Mouse (Mus musculus): ENCODE measurements around the gene Usp5. TPM values are rescaled to one million over a fixed set of nuclear protein-coding genes. Genes with fewer than 3 reads are reported as not detected.

Gene Usp5
- polyA plus RNA-seq, 1 experiment from 2014 or later = 141 TPM

- WGBS = 10% methylated on average over 12 of the region's 12 CpGs
- H3K36me3 ChIP-seq = peaks cover 3% of the 10 kb centered on the region; the same call in 1 of the 2 replicates
- H3K27ac ChIP-seq (replicated peaks) = no peak overlapping the region
- no peaks in the 10 kb centered on the region; the same call in none of the 2 replicates for H3K27me3 ChIP-seq
- no peak overlapping the region for H3K4me2 ChIP-seq (replicated peaks)
- no peak overlapping the region for H3K4me3 ChIP-seq (replicated peaks)
- H3K9ac ChIP-seq = no peak overlapping the region
- no peak for ATAC-seq (ENCODE audit: insufficient number of reproducible peaks, low FRiP score, low TSS enrichment, low read depth)
- H3K4me1 ChIP-seq = peaks cover 70% of the 10 kb centered on the region
- H3K9me3 ChIP-seq (replicated peaks) = no peaks in the 10 kb centered on the region
These were observed 30.4 kb upstream of the Usp5 start for GRCm38 (mm10) chr6:124859725-124860124.

DNA sequence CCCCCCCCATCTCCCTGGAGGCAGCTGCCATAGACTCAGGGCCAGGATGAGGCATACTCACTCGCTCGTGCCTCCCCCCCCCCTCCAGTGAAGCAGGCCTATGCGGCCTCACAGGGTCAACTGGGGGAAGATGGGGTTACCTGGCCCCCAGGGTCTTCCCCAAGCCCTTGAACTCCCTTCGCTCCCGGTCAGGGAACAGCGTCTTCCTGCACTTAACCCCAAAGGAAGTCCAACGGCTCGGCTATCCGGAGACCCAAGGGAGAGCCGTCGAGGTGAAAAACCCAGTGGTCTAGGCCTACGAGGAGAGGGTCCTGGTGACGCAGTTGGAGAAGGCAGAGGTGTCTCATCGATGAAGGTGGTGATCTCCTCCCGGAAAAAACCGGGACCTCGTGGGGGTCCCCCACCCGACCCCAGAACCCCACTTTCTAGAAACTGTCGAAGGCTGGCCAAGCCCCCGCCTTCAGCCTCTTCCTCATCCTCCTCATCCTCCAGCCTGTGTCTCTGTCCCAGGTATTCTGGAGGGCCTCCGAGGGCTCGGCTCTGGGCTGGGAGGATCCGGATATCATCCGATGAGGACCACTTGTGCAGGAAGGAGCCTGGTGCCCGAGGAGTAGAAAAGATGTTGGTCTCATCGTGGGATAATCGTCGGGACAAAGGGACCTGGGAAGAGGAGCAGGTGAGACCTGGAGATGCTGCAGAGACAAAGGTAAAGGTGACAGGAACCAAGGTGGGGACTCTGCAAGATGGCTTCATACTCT, 29.5 kb upstream of the Usp5 start:
- Histone ChIP-seq H3K4me3 (replicated peaks) (peak overlapping the region; percentile 85; the same call in 1 of the 2 replicates), H3K9ac (no peak overlapping the region), H3K27ac (replicated peaks) (0 out of 2 replicates have a peak overlapping the region, but pooled peaks have one; percentile 7), H3K27me3 (no peaks in the 10 kb centered on the region; the same call in 1 of the 2 replicates), H3K4me1 (peaks cover 64% of the 10 kb centered on the region), H3K36me3 (peaks cover 11% of the 10 kb centered on the region), H3K9me3 (replicated peaks) (no peaks in the 10 kb centered on the region), H3K4me2 (replicated peaks) (peak overlapping the region; percentile 76; the same call in 1 of the 2 replicates)
- WGBS = 76% methylated on average over 26 of the region's 28 CpGs
- ATAC-seq (ENCODE audit: insufficient number of reproducible peaks, low FRiP score, low TSS enrichment, low read depth) = no peak

DNA sequence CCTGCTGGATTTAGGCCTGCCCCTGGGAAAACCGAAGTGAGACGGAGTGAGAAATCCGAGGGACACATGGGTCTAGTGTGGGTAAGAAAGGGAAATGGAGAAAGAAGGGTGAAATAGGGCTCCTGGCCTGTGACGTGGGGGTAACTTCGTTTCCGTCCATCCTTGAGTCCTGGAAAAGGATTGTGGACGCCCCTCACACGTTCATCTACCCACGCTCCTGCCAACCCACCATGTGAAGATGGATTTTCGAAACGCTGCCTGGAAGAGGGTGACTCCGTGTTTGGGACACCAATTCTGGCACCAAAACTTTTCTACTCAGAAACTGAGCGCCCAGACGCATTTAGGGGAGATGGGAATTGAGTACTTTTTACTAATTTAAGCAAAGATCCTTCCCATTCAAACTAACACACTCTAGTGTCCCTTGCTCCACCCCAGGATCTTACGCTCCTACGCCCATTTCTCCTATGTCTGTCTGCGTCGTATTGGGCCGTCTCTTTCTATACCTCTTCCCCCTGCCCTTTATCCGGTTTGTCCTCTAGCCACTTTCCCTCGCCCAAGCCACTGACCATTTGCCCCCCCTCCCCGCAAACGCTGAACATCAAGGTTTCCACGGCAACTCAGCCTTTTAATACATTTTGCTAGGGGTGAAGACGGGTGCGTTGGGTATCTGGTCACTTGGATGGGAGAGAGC, 28.7 kb upstream of the Usp5 start:
- Histone ChIP-seq H3K36me3 (peaks cover 18% of the 10 kb centered on the region), H3K4me3 (replicated peaks) (peak overlapping the region; percentile 85), H3K4me2 (replicated peaks) (peak overlapping the region; percentile 76), H3K27ac (replicated peaks) (peak overlapping the region; percentile 98), H3K9ac (peak overlapping the region; percentile 21; the same call in 1 of the 2 replicates), H3K4me1 (peaks cover 57% of the 10 kb centered on the region), H3K9me3 (replicated peaks) (no peaks in the 10 kb centered on the region), H3K27me3 (no peaks in the 10 kb centered on the region; the same call in 1 of the 2 replicates)
- ATAC-seq (ENCODE audit: insufficient number of reproducible peaks, low FRiP score, low TSS enrichment, low read depth) = no peak
- WGBS = 21% methylated on average over 26 of the region's 26 CpGs

- Histone ChIP-seq H3K9me3 (replicated peaks) (no peaks in the 10 kb centered on the region), H3K36me3 (peaks cover 26% of the 10 kb centered on the region), H3K4me1 (peaks cover 49% of the 10 kb centered on the region), H3K27me3 (no peaks in the 10 kb centered on the region), H3K9ac (peak within 1 kb of the TSS; percentile 94), H3K4me2 (replicated peaks) (peak within 1 kb of the TSS; percentile 76), H3K27ac (replicated peaks) (peak within 1 kb of the TSS; percentile 98), H3K4me3 (replicated peaks) (peak within 1 kb of the TSS; percentile 85)
- peak; percentile 86 for ATAC-seq (ENCODE audit: insufficient number of reproducible peaks, low FRiP score, low TSS enrichment, low read depth)
- under 1% methylated on average over 86 of the region's 86 CpGs for WGBS
These were observed 27.9 kb upstream of the Usp5 start, which contains the start of gene P3h3 for GRCm38 (mm10) chr6:124856916-124857839. Gene P3h3, minus strand, starts transcription at chr6:124857752.

- Histone ChIP-seq H3K9me3 (replicated peaks) (no peaks in the 10 kb centered on the region), H3K27me3 (no peaks in the 10 kb centered on the region), H3K27ac (replicated peaks) (peak overlapping the region; percentile 98), H3K4me2 (replicated peaks) (peak overlapping the region; percentile 76), H3K36me3 (peaks cover 34% of the 10 kb centered on the region), H3K9ac (peak overlapping the region; percentile 94), H3K4me3 (replicated peaks) (peak overlapping the region; percentile 85), H3K4me1 (peaks cover 41% of the 10 kb centered on the region)
- ATAC-seq (ENCODE audit: insufficient number of reproducible peaks, low FRiP score, low TSS enrichment, low read depth) = peak; percentile 68
- 2% methylated on average over 14 of the region's 14 CpGs for WGBS
These were observed 27.0 kb upstream of the Usp5 start for GRCm38 (mm10) chr6:124856321-124856720.

GRCm38 (mm10) chr6:124854647-124855046, 25.4 kb upstream of the Usp5 start:
- ATAC-seq (ENCODE audit: insufficient number of reproducible peaks, low FRiP score, low TSS enrichment, low read depth) = no peak
- 73% methylated on average over 12 of the region's 12 CpGs for WGBS
- Histone ChIP-seq H3K4me1 (peaks cover 30% of the 10 kb centered on the region), H3K27me3 (no peaks in the 10 kb centered on the region), H3K9ac (no peak overlapping the region), H3K4me3 (replicated peaks) (no peak overlapping the region), H3K27ac (replicated peaks) (0 out of 2 replicates have a peak overlapping the region, but pooled peaks have one; percentile 4), H3K4me2 (replicated peaks) (no peak overlapping the region), H3K9me3 (replicated peaks) (no peaks in the 10 kb centered on the region), H3K36me3 (peaks cover 42% of the 10 kb centered on the region)

GRCm38 (mm10) chr6:124850535-124850934, 21.3 kb upstream of the Usp5 start:
- Histone ChIP-seq H3K36me3 (peaks cover 49% of the 10 kb centered on the region), H3K9ac (no peak overlapping the region), H3K27me3 (no peaks in the 10 kb centered on the region), H3K9me3 (replicated peaks) (no peaks in the 10 kb centered on the region), H3K27ac (replicated peaks) (no peak overlapping the region), H3K4me2 (replicated peaks) (no peak overlapping the region), H3K4me1 (0 out of 2 replicates have a peak, but pooled peaks cover 3% of the 10 kb centered on the region), H3K4me3 (replicated peaks) (no peak overlapping the region)
- WGBS = 63% methylated on average over 8 of the region's 8 CpGs
- ATAC-seq (ENCODE audit: insufficient number of reproducible peaks, low FRiP score, low TSS enrichment, low read depth) = no peak

DNA sequence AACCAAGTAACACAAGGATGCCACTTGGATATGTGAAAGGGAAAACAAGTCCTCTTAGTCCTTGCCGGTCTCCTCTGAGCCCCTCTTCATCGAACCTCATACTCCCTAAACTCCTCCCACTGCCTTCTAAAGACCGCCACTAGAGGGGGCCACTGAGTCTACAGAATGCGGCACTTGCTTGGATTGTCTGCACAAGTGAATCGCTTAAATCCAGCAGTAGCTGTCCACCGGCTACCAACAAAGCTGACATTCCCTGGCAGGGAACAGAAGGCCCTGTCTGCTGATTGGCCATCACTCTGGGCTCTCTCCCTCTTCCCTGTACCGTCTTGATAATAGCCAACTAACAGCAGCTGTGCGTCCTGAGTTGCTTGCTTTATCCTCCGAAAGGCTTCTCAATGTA, 18.0 kb upstream of the Usp5 start:
- Histone ChIP-seq H3K36me3 (peaks cover 44% of the 10 kb centered on the region), H3K4me2 (replicated peaks) (no peak overlapping the region), H3K27ac (replicated peaks) (no peak overlapping the region), H3K4me3 (replicated peaks) (no peak overlapping the region), H3K9ac (no peak overlapping the region), H3K4me1 (0 out of 2 replicates have a peak, but pooled peaks cover 3% of the 10 kb centered on the region), H3K27me3 (no peaks in the 10 kb centered on the region), H3K9me3 (replicated peaks) (no peaks in the 10 kb centered on the region)
- WGBS = 9% methylated on average over 9 of the region's 9 CpGs
- peak; percentile 64; the same call in 1 of the 2 replicates for ATAC-seq (ENCODE audit: insufficient number of reproducible peaks, low FRiP score, low TSS enrichment, low read depth)

- Histone ChIP-seq H3K27me3 (no peaks in the 10 kb centered on the region), H3K36me3 (peaks cover 27% of the 10 kb centered on the region; the same call in 1 of the 2 replicates), H3K9me3 (replicated peaks) (no peaks in the 10 kb centered on the region), H3K9ac (no peak within 1 kb of the TSS), H3K4me2 (replicated peaks) (0 out of 2 replicates have a peak within 1 kb of the TSS, but pooled peaks have one; percentile 12), H3K4me3 (replicated peaks) (no peak within 1 kb of the TSS), H3K27ac (replicated peaks) (no peak within 1 kb of the TSS), H3K4me1 (peaks cover 6% of the 10 kb centered on the region)
- ATAC-seq (ENCODE audit: insufficient number of reproducible peaks, low FRiP score, low TSS enrichment, low read depth) = peak; percentile 18; the same call in 1 of the 2 replicates
- 26% methylated on average over 15 of the region's 15 CpGs for WGBS
These were observed 11.2 kb upstream of the Usp5 start, which contains the start of gene Gnb3 for GRCm38 (mm10) chr6:124840241-124841167. Gene Gnb3, minus strand, starts transcription at chr6:124840275.
